Comparison of ENCODE assay signal across 23 mouse cellular contexts in the genomic region with DNA sequence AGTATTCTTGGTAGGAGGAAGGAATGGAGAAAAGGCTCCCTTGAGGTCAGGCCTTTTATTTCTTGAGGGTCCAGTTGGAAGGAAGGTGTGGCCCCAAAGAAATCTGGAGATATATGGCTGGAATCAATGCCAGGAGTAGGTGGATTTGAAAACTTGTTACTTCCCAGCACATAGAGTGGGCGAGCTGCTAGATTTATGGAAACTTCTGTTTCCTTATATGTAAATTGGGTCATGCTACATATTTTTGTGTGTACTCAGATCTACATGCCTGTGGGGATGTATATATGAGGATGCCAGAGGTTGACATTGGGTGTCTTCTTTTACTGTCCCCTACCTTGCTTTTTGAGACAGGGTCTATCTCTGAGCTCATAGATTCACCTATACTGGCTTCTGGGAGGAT.
"Had no signal": no experiment of that assay in that cellular context is flagged by ENCODE, and none has a peak within 500 bp of the region (broad histone marks: within the 10 kb centered on the region; RNA-seq: fewer than 3 reads in every experiment).

No protein-coding gene starts in this region.

- H3K36me3 ChIP-seq: heart, embryonic 10.5 days; heart, embryonic 12.5 days; hindbrain, embryonic 13.5 days; hindbrain, embryonic 15.5 days; kidney, embryonic 15.5 days; limb, embryonic 13.5 days; limb, embryonic 15.5 days; liver, embryonic 12.5 days had no signal

- H3K27me3 ChIP-seq: hindbrain, embryonic 13.5 days; hindbrain, embryonic 15.5 days; kidney, embryonic 15.5 days; limb, embryonic 13.5 days; limb, embryonic 15.5 days; liver, embryonic 12.5 days had no signal

- H3K9ac ChIP-seq: heart, embryonic 12.5 days; hindbrain, embryonic 13.5 days; hindbrain, embryonic 15.5 days; kidney, embryonic 15.5 days; limb, embryonic 13.5 days; limb, embryonic 15.5 days; liver, embryonic 12.5 days; liver, embryonic 14.5 days had no signal

- H3K4me3 ChIP-seq: heart, embryonic 10.5 days; heart, embryonic 12.5 days; hindbrain, embryonic 13.5 days; hindbrain, embryonic 15.5 days; kidney, embryonic 15.5 days; limb, embryonic 13.5 days; limb, embryonic 15.5 days; liver, embryonic 12.5 days had no signal

- H3K27ac ChIP-seq: heart, embryonic 10.5 days; hindbrain, embryonic 13.5 days; hindbrain, embryonic 15.5 days; hindbrain, postnatal 0 days; kidney, embryonic 15.5 days; kidney, postnatal 0 days; limb, embryonic 13.5 days; limb, embryonic 15.5 days; liver, embryonic 12.5 days; liver, embryonic 14.5 days had no signal

- DNase-seq: gastrocnemius, postnatal 14 days; gastrocnemius, postnatal 36 days; heart, postnatal 10 days; kidney, adult 11 months; kidney, adult 2 months; kidney, adult 9 months; kidney, postnatal 14 days; kidney, postnatal 36 days; layer of hippocampus, adult 9-11 months; layer of hippocampus, postnatal 36 days; left cerebral cortex, postnatal 4 days had no signal

- ATAC-seq: hindbrain, postnatal 0 days; intestine, embryonic 16.5 days; liver, embryonic 12.5 days had no signal
